Mouse (Mus musculus) left cerebral cortex, adult 8-10 months (tissue): ENCODE measurements around the gene Fpr2. TPM values are rescaled to one million over a fixed set of nuclear protein-coding genes. Genes with fewer than 3 reads are reported as not detected.
"Not testable (repeated sequence)": the region's sequence is repeated elsewhere in the genome, so short reads cannot be mapped to it uniquely, and the experiment has no call there.

Experiments used
- DNase-seq, 2 experiments: peaks; one replicate each; pipeline ENCODE4 v3.0.0; 2022; ENCODE audit warnings: low spot score in 2 of 2
- total RNA-seq, 4 experiments: library from RNA; stranded (reverse); gene quantifications; 2 replicates each; pipeline ENCODE4 v1.2.4; 2022

Fpr2 gene
- total RNA-seq = not detected

- DNase-seq = no peak
These were observed at the start of gene Fpr2, which contains the start of gene Fpr3 for GRCm38 (mm10) chr17:17887774-17888248. TSS of gene Fpr2 (plus strand) at chr17:17887824. TSS of gene Fpr3 (plus strand) at chr17:17887852.

- DNase-seq = peak; percentile 97
These were observed 49.5 kb upstream of the Fpr2 start for GRCm38 (mm10) chr17:17837919-17838701.

GRCm38 (mm10) chr17:17839276-17839675 is 48.3 kb upstream of the Fpr2 start:
- DNase-seq = no peak

- no peak for DNase-seq
These were observed 46.8 kb upstream of the Fpr2 start for GRCm38 (mm10) chr17:17840796-17841195.

GRCm38 (mm10) chr17:17843534-17844261 is 43.9 kb upstream of the Fpr2 start:
- no peak for DNase-seq

- DNase-seq = not testable (repeated sequence)
These were observed 43.0 kb upstream of the Fpr2 start for GRCm38 (mm10) chr17:17844606-17845005.

- no peak for DNase-seq
These were observed 42.2 kb upstream of the Fpr2 start for GRCm38 (mm10) chr17:17845187-17846027.

- no peak for DNase-seq
These were observed 38.6 kb upstream of the Fpr2 start for GRCm38 (mm10) chr17:17848988-17849387.

GRCm38 (mm10) chr17:17849906-17850712 is 37.5 kb upstream of the Fpr2 start:
- DNase-seq = no peak

- DNase-seq = no peak
These were observed 32.4 kb upstream of the Fpr2 start, which contains the start of gene Has1 for GRCm38 (mm10) chr17:17855064-17855838. TSS of gene Has1 (minus strand) at chr17:17855205.

- DNase-seq = no peak
These were observed 31.0 kb upstream of the Fpr2 start for GRCm38 (mm10) chr17:17856612-17857011.

- no peak for DNase-seq
These were observed 30.2 kb upstream of the Fpr2 start for GRCm38 (mm10) chr17:17857446-17857845.

- DNase-seq = no peak
These were observed 27.5 kb upstream of the Fpr2 start for GRCm38 (mm10) chr17:17860110-17860509.

GRCm38 (mm10) chr17:17862360-17862759 is 25.3 kb upstream of the Fpr2 start:
- no peak for DNase-seq

GRCm38 (mm10) chr17:17865168-17865567 is 22.5 kb upstream of the Fpr2 start:
- no peak for DNase-seq

- no peak for DNase-seq
These were observed 20.7 kb upstream of the Fpr2 start for GRCm38 (mm10) chr17:17866801-17867469.

- no peak for DNase-seq
These were observed 16.6 kb upstream of the Fpr2 start for GRCm38 (mm10) chr17:17870892-17871550.

- no peak for DNase-seq
These were observed 15.9 kb upstream of the Fpr2 start for GRCm38 (mm10) chr17:17871697-17872096.

GRCm38 (mm10) chr17:17879347-17879746 is 8.3 kb upstream of the Fpr2 start:
- DNase-seq = no peak
